Mouse (Mus musculus): ENCODE results near the gene Mgmt. TPM values are rescaled to one million over a fixed set of nuclear protein-coding genes. Genes with fewer than 3 reads are reported as not detected.

Mgmt gene
- polyA plus RNA-seq, 1 experiment, result 12.6 TPM

- 84% methylated on average over 4 of the region's 4 CpGs for WGBS
- TF ChIP-seq CTCF (IDR thresholded peaks at IDR 0.05; ENCODE audit: control insufficient read depth, insufficient read depth, low read length) (no peak), POLR2A (IDR thresholded peaks at IDR 0.05; ENCODE audit: borderline replicate concordance, control insufficient read depth, low read depth, low read length) (no peak)
- H3K27ac ChIP-seq (ENCODE audit: control insufficient read depth, insufficient read depth, low read depth, low read length, poor library complexity), result no peak overlapping the region
- no peaks in the 10 kb centered on the region for H3K4me1 ChIP-seq (ENCODE audit: control insufficient read depth, insufficient read depth, low read length)
- H3K4me3 ChIP-seq (replicated peaks; ENCODE audit: control insufficient read depth, low read depth, low read length), result no peak overlapping the region
Measured at GRCm38 (mm10) chr7:136880386-136880785, 14.0 kb upstream of the Mgmt start.

- Histone ChIP-seq H3K4me3 (replicated peaks; ENCODE audit: control insufficient read depth, low read depth, low read length) (no peak overlapping the region), H3K4me1 (ENCODE audit: control insufficient read depth, insufficient read depth, low read length) (no peaks in the 10 kb centered on the region), H3K27ac (ENCODE audit: control insufficient read depth, insufficient read depth, low read depth, low read length, poor library complexity) (no peak overlapping the region)
- WGBS, result 88% methylated on average over 6 of the region's 6 CpGs
- no peak for TF ChIP-seq CTCF (IDR thresholded peaks at IDR 0.05; ENCODE audit: control insufficient read depth, insufficient read depth, low read length)
- no peak for TF ChIP-seq POLR2A (IDR thresholded peaks at IDR 0.05; ENCODE audit: borderline replicate concordance, control insufficient read depth, low read depth, low read length)
Measured at GRCm38 (mm10) chr7:136888161-136888560, 6.3 kb upstream of the Mgmt start.

- 85% methylated on average over 1 of the region's 1 CpGs for WGBS
- Histone ChIP-seq H3K4me3 (replicated peaks; ENCODE audit: control insufficient read depth, low read depth, low read length) (no peak overlapping the region), H3K4me1 (ENCODE audit: control insufficient read depth, insufficient read depth, low read length) (no peaks in the 10 kb centered on the region), H3K27ac (ENCODE audit: control insufficient read depth, insufficient read depth, low read depth, low read length, poor library complexity) (no peak overlapping the region)
- no peak for TF ChIP-seq POLR2A (IDR thresholded peaks at IDR 0.05; ENCODE audit: borderline replicate concordance, control insufficient read depth, low read depth, low read length)
- TF ChIP-seq CTCF (IDR thresholded peaks at IDR 0.05; ENCODE audit: control insufficient read depth, insufficient read depth, low read length), result no peak
Measured at GRCm38 (mm10) chr7:136895356-136895755, 942 bp downstream of the Mgmt start.

- no peak overlapping the region for H3K4me3 ChIP-seq (replicated peaks; ENCODE audit: control insufficient read depth, low read depth, low read length)
- TF ChIP-seq POLR2A (IDR thresholded peaks at IDR 0.05; ENCODE audit: borderline replicate concordance, control insufficient read depth, low read depth, low read length) (no peak), CTCF (IDR thresholded peaks at IDR 0.05; ENCODE audit: control insufficient read depth, insufficient read depth, low read length) (no peak)
- H3K27ac ChIP-seq (ENCODE audit: control insufficient read depth, insufficient read depth, low read depth, low read length, poor library complexity), result no peak overlapping the region
- no peaks in the 10 kb centered on the region for H3K4me1 ChIP-seq (ENCODE audit: control insufficient read depth, insufficient read depth, low read length)
- WGBS, result 79% methylated on average over 7 of the region's 7 CpGs
Measured at GRCm38 (mm10) chr7:136895851-136896250, 1.4 kb downstream of the Mgmt start.

GRCm38 (mm10) chr7:136897481-136897880, 3.1 kb downstream of the Mgmt start:
- Histone ChIP-seq H3K4me1 (ENCODE audit: control insufficient read depth, insufficient read depth, low read length) (no peaks in the 10 kb centered on the region), H3K4me3 (replicated peaks; ENCODE audit: control insufficient read depth, low read depth, low read length) (no peak overlapping the region), H3K27ac (ENCODE audit: control insufficient read depth, insufficient read depth, low read depth, low read length, poor library complexity) (no peak overlapping the region)
- no peak for TF ChIP-seq CTCF (IDR thresholded peaks at IDR 0.05; ENCODE audit: control insufficient read depth, insufficient read depth, low read length)
- WGBS, result 71% methylated on average over 1 of the region's 1 CpGs

- Histone ChIP-seq H3K4me1 (ENCODE audit: control insufficient read depth, insufficient read depth, low read length) (no peaks in the 10 kb centered on the region), H3K27ac (ENCODE audit: control insufficient read depth, insufficient read depth, low read depth, low read length, poor library complexity) (no peak overlapping the region), H3K4me3 (replicated peaks; ENCODE audit: control insufficient read depth, low read depth, low read length) (no peak overlapping the region)
- TF ChIP-seq POLR2A (IDR thresholded peaks at IDR 0.05; ENCODE audit: borderline replicate concordance, control insufficient read depth, low read depth, low read length) (no peak), CTCF (IDR thresholded peaks at IDR 0.05; ENCODE audit: control insufficient read depth, insufficient read depth, low read length) (no peak)
- WGBS, result 81% methylated on average over 4 of the region's 4 CpGs
Measured at GRCm38 (mm10) chr7:136898005-136898404, 3.6 kb downstream of the Mgmt start.

- Histone ChIP-seq H3K4me3 (replicated peaks; ENCODE audit: control insufficient read depth, low read depth, low read length) (no peak overlapping the region), H3K4me1 (ENCODE audit: control insufficient read depth, insufficient read depth, low read length) (no peaks in the 10 kb centered on the region), H3K27ac (ENCODE audit: control insufficient read depth, insufficient read depth, low read depth, low read length, poor library complexity) (no peak overlapping the region)
- TF ChIP-seq CTCF (IDR thresholded peaks at IDR 0.05; ENCODE audit: control insufficient read depth, insufficient read depth, low read length), result no peak
- no peak for TF ChIP-seq POLR2A (IDR thresholded peaks at IDR 0.05; ENCODE audit: borderline replicate concordance, control insufficient read depth, low read depth, low read length)
- WGBS, result 84% methylated on average over 11 of the region's 11 CpGs
Measured at GRCm38 (mm10) chr7:136908616-136909144, 14.3 kb downstream of the Mgmt start.

GRCm38 (mm10) chr7:136912901-136913300, 18.5 kb downstream of the Mgmt start:
- no peaks in the 10 kb centered on the region for H3K4me1 ChIP-seq (ENCODE audit: control insufficient read depth, insufficient read depth, low read length)
- WGBS, result 75% methylated on average over 4 of the region's 4 CpGs
- no peak for TF ChIP-seq POLR2A (IDR thresholded peaks at IDR 0.05; ENCODE audit: borderline replicate concordance, control insufficient read depth, low read depth, low read length)
- no peak overlapping the region for H3K4me3 ChIP-seq (replicated peaks; ENCODE audit: control insufficient read depth, low read depth, low read length)
- H3K27ac ChIP-seq (ENCODE audit: control insufficient read depth, insufficient read depth, low read depth, low read length, poor library complexity), result no peak overlapping the region

GRCm38 (mm10) chr7:136916021-136916420, 21.6 kb downstream of the Mgmt start:
- Histone ChIP-seq H3K4me1 (ENCODE audit: control insufficient read depth, insufficient read depth, low read length) (no peaks in the 10 kb centered on the region), H3K4me3 (replicated peaks; ENCODE audit: control insufficient read depth, low read depth, low read length) (no peak overlapping the region), H3K27ac (ENCODE audit: control insufficient read depth, insufficient read depth, low read depth, low read length, poor library complexity) (no peak overlapping the region)
- no peak for TF ChIP-seq CTCF (IDR thresholded peaks at IDR 0.05; ENCODE audit: control insufficient read depth, insufficient read depth, low read length)
- no peak for TF ChIP-seq POLR2A (IDR thresholded peaks at IDR 0.05; ENCODE audit: borderline replicate concordance, control insufficient read depth, low read depth, low read length)
- WGBS, result 77% methylated on average over 3 of the region's 3 CpGs
